Comparison of ENCODE assay signal across 39 mouse cellular contexts in the genomic region with DNA sequence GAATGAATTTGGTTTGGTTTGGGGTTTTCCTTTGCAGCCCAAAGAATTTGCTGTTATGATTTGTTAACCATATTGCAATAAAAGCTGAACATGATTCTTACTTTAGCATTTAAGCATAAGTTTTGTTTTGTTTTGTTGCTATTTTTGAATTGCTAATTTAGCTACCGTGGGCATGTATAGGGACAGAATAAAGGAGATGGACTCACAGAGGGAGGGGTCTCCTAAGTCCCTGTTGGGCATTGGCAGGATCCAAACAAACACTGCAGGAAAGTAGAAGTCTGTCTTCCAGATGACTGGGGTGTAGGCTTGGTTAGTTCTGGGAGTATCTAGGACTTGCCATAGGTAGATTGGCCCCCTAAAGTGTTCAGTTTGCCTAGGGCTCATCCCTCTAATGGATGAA. TPM values are rescaled to one million over a fixed set of nuclear protein-coding genes. Genes with fewer than 3 reads are reported as not detected.
"Had no signal": no experiment of that assay in that cellular context is flagged by ENCODE, and none has a peak within 500 bp of the region (broad histone marks: within the 10 kb centered on the region; RNA-seq: fewer than 3 reads in every experiment).

No protein-coding gene starts in this region.

- H3K9me3 ChIP-seq: heart, embryonic 13.5 days; heart, embryonic 15.5 days; hindbrain, embryonic 15.5 days; kidney, embryonic 15.5 days; limb, embryonic 13.5 days; limb, embryonic 15.5 days; liver, embryonic 12.5 days had no signal

- DNase-seq: forebrain, postnatal 0 days; gastrocnemius, postnatal 14 days; gastrocnemius, postnatal 36 days; heart, adult 11 months; heart, adult 2 months; heart, postnatal 14 days; heart, postnatal 36 days; kidney, adult 11 months; kidney, adult 2 months; kidney, adult 9 months; kidney, postnatal 14 days; kidney, postnatal 36 days; layer of hippocampus, adult 9-11 months; layer of hippocampus, postnatal 36 days; left cerebral cortex, postnatal 4 days had no signal

- H3K9ac ChIP-seq: forebrain, postnatal 0 days; heart, embryonic 13.5 days; heart, embryonic 15.5 days; hindbrain, embryonic 15.5 days; kidney, embryonic 15.5 days; limb, embryonic 13.5 days; limb, embryonic 15.5 days; liver, embryonic 12.5 days had no signal

- H3K4me2 ChIP-seq: heart, embryonic 11.5 days; heart, embryonic 13.5 days; heart, embryonic 15.5 days; hindbrain, embryonic 15.5 days; kidney, embryonic 15.5 days; limb, embryonic 13.5 days; limb, embryonic 15.5 days; liver, embryonic 12.5 days had no signal

- H3K36me3 ChIP-seq: heart, embryonic 13.5 days; heart, embryonic 15.5 days; hindbrain, embryonic 15.5 days; kidney, embryonic 15.5 days; limb, embryonic 13.5 days; limb, embryonic 15.5 days; liver, embryonic 12.5 days had no signal

- H3K4me3 ChIP-seq: heart, adult 2 months; heart, embryonic 13.5 days; heart, embryonic 15.5 days; hindbrain, embryonic 15.5 days; kidney, embryonic 15.5 days; limb, embryonic 13.5 days; limb, embryonic 15.5 days; liver, embryonic 12.5 days had no signal

- H3K27ac ChIP-seq: heart, adult 2 months; heart, embryonic 13.5 days; heart, embryonic 15.5 days; hindbrain, embryonic 15.5 days; kidney, embryonic 15.5 days; kidney, postnatal 0 days; limb, embryonic 13.5 days; limb, embryonic 15.5 days; liver, embryonic 12.5 days had no signal

- ATAC-seq: forebrain, postnatal 0 days; intestine, embryonic 16.5 days; liver, embryonic 12.5 days had no signal

RNA-seq across cellular contexts. Expression of gene Evx1, which starts 5.0 kb away (rescaled TPM):
- total RNA-seq: forebrain, postnatal 0 days; gastrocnemius, adult 18-20 months; gastrocnemius, adult 8-10 months; gastrocnemius, postnatal 14 days; gastrocnemius, postnatal 36 days; heart, adult 2 months; heart, postnatal 14 days; heart, postnatal 36 days; hematopoietic stem cell, adult 5-6 weeks; layer of hippocampus, adult 18-20 months; layer of hippocampus, adult 8-10 months; layer of hippocampus, postnatal 14 days; layer of hippocampus, postnatal 36 days; left cerebral cortex, adult 18-20 months; left cerebral cortex, adult 8-10 months; left cerebral cortex, postnatal 10 days; left cerebral cortex, postnatal 25 days; left cerebral cortex, postnatal 4 days; liver, adult 2 months had no signal
- polyA plus RNA-seq: forebrain, postnatal 0 days; heart, adult 2 months; heart, embryonic 11.5 days; heart, embryonic 13.5 days; heart, embryonic 15.5 days; heart, postnatal 0 days; intestine, embryonic 14.5 days; intestine, embryonic 16.5 days; kidney, adult 2 months; kidney, postnatal 0 days; large intestine, adult 2 months; liver, adult 2 months had no signal

RNA-seq across cellular contexts. Expression of gene Hoxa13, which starts 57.6 kb away (rescaled TPM):
- total RNA-seq: forebrain, postnatal 0 days; heart, adult 2 months; heart, postnatal 14 days; heart, postnatal 36 days; hematopoietic stem cell, adult 5-6 weeks; layer of hippocampus, adult 18-20 months; layer of hippocampus, adult 8-10 months; layer of hippocampus, postnatal 14 days; layer of hippocampus, postnatal 36 days; left cerebral cortex, adult 18-20 months; left cerebral cortex, adult 8-10 months; left cerebral cortex, postnatal 10 days; left cerebral cortex, postnatal 25 days; left cerebral cortex, postnatal 4 days; liver, adult 2 months had no signal
- polyA plus RNA-seq: forebrain, postnatal 0 days; heart, adult 2 months; heart, embryonic 11.5 days; heart, embryonic 13.5 days; heart, embryonic 15.5 days; heart, postnatal 0 days; hindbrain, embryonic 15.5 days; kidney, adult 2 months; kidney, postnatal 0 days; large intestine, adult 2 months; liver, adult 2 months; liver, embryonic 12.5 days had no signal
